9 mouse cellular contexts compared by ENCODE assay signal in genomic region chr5:35348794-35349193, GRCm38 (mm10). TPM values are rescaled to one million over a fixed set of nuclear protein-coding genes. Genes with fewer than 3 reads are reported as not detected.
DNase-seq lines count a peak whose midpoint lies in the region; ATAC-seq and TF ChIP-seq lines count a peak whose summit lies in the region.
"Had no signal": no experiment of that assay in that cellular context is flagged by ENCODE, and none has a peak within 500 bp of the region (broad histone marks: within the 10 kb centered on the region; RNA-seq: fewer than 3 reads in every experiment).

No protein-coding gene starts in this region.

- H3K4me3 ChIP-seq in forebrain, embryonic 12.5 days (replicated peaks), result no peak overlapping the region
- no peak overlapping the region for H3K4me3 ChIP-seq in hindbrain, embryonic 15.5 days
- H3K4me3 ChIP-seq in small intestine, adult 2 months (ENCODE audit: low read depth, low read length), result no peak overlapping the region
- H3K4me3 ChIP-seq: limb, embryonic 13.5 days had no signal

- H3K27me3 ChIP-seq in forebrain, embryonic 12.5 days, result peaks cover 9% of the 10 kb centered on the region; the same call in 1 of the 2 replicates
- H3K27me3 ChIP-seq in hindbrain, embryonic 15.5 days, result no peaks in the 10 kb centered on the region
- H3K27me3 ChIP-seq in small intestine, adult 2 months (ENCODE audit: control insufficient read depth, insufficient read depth, low read length), result no peaks in the 10 kb centered on the region

- H3K36me3 ChIP-seq in forebrain, embryonic 12.5 days (replicated peaks), result no peaks in the 10 kb centered on the region
- no peaks in the 10 kb centered on the region for H3K36me3 ChIP-seq in hindbrain, embryonic 15.5 days
- H3K36me3 ChIP-seq in small intestine, adult 2 months (ENCODE audit: control insufficient read depth, insufficient read depth, low read length), result no peaks in the 10 kb centered on the region
- H3K36me3 ChIP-seq: limb, embryonic 13.5 days had no signal

- 13% methylated on average over 3 of the region's 3 CpGs for WGBS in forebrain, embryonic 12.5 days
- 18% methylated on average over 3 of the region's 3 CpGs for WGBS in hindbrain, embryonic 15.5 days
- 14% methylated on average over 3 of the region's 3 CpGs for WGBS in small intestine, adult 2 months

- peak; percentile 42; the same call in 1 of the 2 replicates for TF ChIP-seq CTCF in small intestine, adult 2 months (IDR thresholded peaks at IDR 0.05; ENCODE audit: extremely low read depth, insufficient read length, insufficient replicate concordance, low read depth, low read length)

- H3K4me2 ChIP-seq in forebrain, embryonic 12.5 days, result no peak overlapping the region
- no peak overlapping the region for H3K4me2 ChIP-seq in hindbrain, embryonic 15.5 days
- H3K4me2 ChIP-seq: limb, embryonic 13.5 days had no signal

- H3K27ac ChIP-seq in forebrain, embryonic 12.5 days, result no peak overlapping the region
- H3K27ac ChIP-seq in hindbrain, embryonic 15.5 days (replicated peaks), result no peak overlapping the region
- H3K27ac ChIP-seq in small intestine, adult 2 months (ENCODE audit: insufficient read depth, low read depth, low read length), result no peak overlapping the region
- H3K27ac ChIP-seq: limb, embryonic 13.5 days had no signal

- TF ChIP-seq POLR2A in small intestine, adult 2 months (IDR thresholded peaks at IDR 0.05; ENCODE audit: low read depth, low read length), result no peak

- no peaks in the 10 kb centered on the region for H3K9me3 ChIP-seq in forebrain, embryonic 12.5 days
- no peaks in the 10 kb centered on the region for H3K9me3 ChIP-seq in hindbrain, embryonic 15.5 days
- H3K9me3 ChIP-seq: limb, embryonic 13.5 days had no signal

- DNase-seq in R1 (ENCODE audit: low read depth, low spot score), result peak; percentile 64
- DNase-seq in c-Kit-positive CD71-negative TER-119-negative erythroid progenitor cells, embryonic 14.5 days (ENCODE audit: low read depth), result peak; percentile 38
- DNase-seq in left cerebral cortex, adult 11 months (ENCODE audit: low spot score), result peak; percentile 72
- peak; percentile 81 for DNase-seq in mesoderm, embryonic 11.5 days (ENCODE audit: low read depth, low spot score)

- 0 out of 2 replicates have a peak, but pooled peaks have one; percentile 17 for ATAC-seq in forebrain, embryonic 12.5 days (ENCODE audit: low FRiP score)
- ATAC-seq in hindbrain, embryonic 15.5 days (ENCODE audit: low FRiP score, low read depth), result peak; percentile 61; the same call in 1 of the 2 replicates
- no peak; the same call in 1 of the 2 replicates for ATAC-seq in granulocyte monocyte progenitor cell, adult 5-6 weeks (replicated peaks; ENCODE audit: poor library complexity, severe bottlenecking)

- no peak overlapping the region for H3K9ac ChIP-seq in forebrain, embryonic 12.5 days
- no peak overlapping the region for H3K9ac ChIP-seq in hindbrain, embryonic 15.5 days
- H3K9ac ChIP-seq: limb, embryonic 13.5 days had no signal

- no peaks in the 10 kb centered on the region for H3K4me1 ChIP-seq in forebrain, embryonic 12.5 days
- no peaks in the 10 kb centered on the region for H3K4me1 ChIP-seq in hindbrain, embryonic 15.5 days (replicated peaks)
- H3K4me1 ChIP-seq in small intestine, adult 2 months (ENCODE audit: control insufficient read depth, insufficient read depth, insufficient read length, low read length), result no peaks in the 10 kb centered on the region
- H3K4me1 ChIP-seq: limb, embryonic 13.5 days had no signal

RNA-seq across cellular contexts. Expression of gene Hmx1, which starts 40.1 kb away (rescaled TPM):
- polyA plus RNA-seq in forebrain, embryonic 12.5 days (2016; fragmentation: Nextera tagmentation; extraction: Ambion mirVana), result 0.51 and 0.86 TPM in 2 replicates
- 0.47 TPM in 1 of 2 replicates, not detected in the other for polyA plus RNA-seq in hindbrain, embryonic 15.5 days (2015; fragmentation: Nextera tagmentation; extraction: Ambion mirVana)
- not detected in 2 replicates for polyA plus RNA-seq in small intestine, adult 2 months (2012; rRNA removed)
- total RNA-seq in granulocyte monocyte progenitor cell, adult 5-6 weeks (2014; fragmentation: Nextera tagmentation), result not detected in 2 replicates
- total RNA-seq in granulocyte monocyte progenitor cell, adult 5-6 weeks (2017), result not detected in 2 replicates
